Mouse (Mus musculus) stomach, postnatal 0 days (tissue): ENCODE results near the gene Sumf1. TPM values are rescaled to one million over a fixed set of nuclear protein-coding genes. Genes with fewer than 3 reads are reported as not detected.

Experiments used
- ATAC-seq: fragments of 200-750 bp; cut with Nextera tagmentation; 2 replicates; pipeline ENCODE4 v1.8.0; 2017; ENCODE audit not compliant: low FRiP score, low TSS enrichment
- DNase-seq: peaks from one replicate; pipeline ENCODE4 v3.0.0-alpha.2; 2016; ENCODE audit warnings: low spot score
- H3K27ac ChIP-seq: fragments of 300-500 bp; sonication (generic); replicated peaks from 2 replicates; pipeline ENCODE4 v1.5.1; 2014; ENCODE audit warnings: mild to moderate bottlenecking, control low read depth
- H3K27me3 ChIP-seq: fragments of 300-500 bp; sonication (generic); 2 replicates; pipeline ENCODE4 v1.6.1; 2014; ENCODE audit warnings: low read length; ENCODE audit not compliant: control insufficient read depth, insufficient read depth
- H3K36me3 ChIP-seq: fragments of 300-500 bp; sonication (generic); 2 replicates; pipeline ENCODE4 v1.6.1; 2014; ENCODE audit warnings: low read length, mixed read lengths; ENCODE audit not compliant: control insufficient read depth, insufficient read depth
- H3K4me1 ChIP-seq: fragments of 300-500 bp; sonication (generic); replicated peaks from 2 replicates; pipeline ENCODE4 v1.6.1; 2014; ENCODE audit warnings: antibody characterized with exemption; ENCODE audit not compliant: control insufficient read depth, insufficient read depth
- H3K4me2 ChIP-seq: fragments of 300-500 bp; sonication (generic); replicated peaks from 2 replicates; pipeline ENCODE4 v1.6.1; 2014; ENCODE audit warnings: low read depth, mild to moderate bottlenecking, control low read depth, moderate library complexity
- H3K4me3 ChIP-seq: fragments of 300-500 bp; sonication (generic); 2 replicates; pipeline ENCODE4 v1.5.1; 2014; ENCODE audit warnings: low read depth, low read length, control low read depth
- H3K9ac ChIP-seq: fragments of 300-500 bp; sonication (generic); 2 replicates; pipeline ENCODE4 v1.6.1; 2014; ENCODE audit warnings: mild to moderate bottlenecking, low read length, control low read depth, mixed read lengths
- H3K9me3 ChIP-seq: fragments of 300-500 bp; sonication (generic); 2 replicates; pipeline ENCODE4 v1.6.1; 2016; ENCODE audit warnings: low read length; ENCODE audit not compliant: control insufficient read depth
- CTCF ChIP-seq: IDR thresholded peaks from 2 replicates; pipeline ENCODE4 v1.5.1; 2016; ENCODE audit warnings: antibody characterized with exemption, low read depth, mild to moderate bottlenecking, moderate library complexity
- EP300 ChIP-seq: optimal IDR thresholded peaks from 2 replicates; pipeline ENCODE3; 2016; ENCODE audit warnings: antibody characterized with exemption
- WGBS: fragments of 180-500 bp; shearing (Covaris S2); extraction: QIAGEN DNeasy Blood & Tissue Kit; methylation state at CpG from one replicate; pipeline ENCODE4 v1.1.7; 2014; 5-methylcytosine and 5-hydroxymethylcytosine counted together
- polyA plus RNA-seq: library from polyadenylated mRNA; unstranded; fragments of >200 nt; fragmentation: Nextera tagmentation; extraction: Ambion mirVana; gene quantifications from 2 replicates; pipeline ENCODE4 v1.2.1, GENCODE M21; 2015

The Sumf1 gene
- polyA plus RNA-seq, 1 experiment from 2014 or later, result 20.0 TPM

DNA sequence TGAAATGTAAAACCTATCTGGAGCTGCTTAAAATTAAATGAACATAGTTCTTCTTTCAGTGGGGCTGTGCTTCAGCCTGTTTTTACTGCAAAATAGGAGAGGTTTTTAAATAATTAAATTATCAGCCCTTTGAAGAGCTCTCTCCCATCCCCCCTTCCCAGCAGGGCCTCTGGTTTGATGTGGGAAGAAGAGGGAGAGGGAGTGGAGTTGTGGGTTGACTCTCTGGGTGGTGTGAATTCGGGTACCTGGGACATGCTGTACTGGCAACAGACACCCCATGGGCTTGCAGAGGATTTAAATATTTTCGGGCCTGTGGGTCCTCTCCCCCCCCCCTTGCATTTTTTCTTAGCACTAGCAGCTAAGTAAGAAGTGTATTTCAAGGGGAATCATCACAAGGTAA lies 43.2 kb upstream of the Sumf1 start:
- Histone ChIP-seq H3K9me3 (no peaks in the 10 kb centered on the region), H3K27ac (no peak overlapping the region), H3K4me1 (no peaks in the 10 kb centered on the region), H3K4me3 (no peak overlapping the region), H3K27me3 (no peaks in the 10 kb centered on the region), H3K4me2 (no peak overlapping the region), H3K36me3 (no peaks in the 10 kb centered on the region), H3K9ac (no peak overlapping the region)
- TF ChIP-seq EP300 (no peak), CTCF (no peak)
- no peak for DNase-seq
- ATAC-seq, result no peak
- WGBS, result 25% methylated on average over 2 of the region's 2 CpGs

- Histone ChIP-seq H3K9ac (no peak overlapping the region), H3K36me3 (no peaks in the 10 kb centered on the region), H3K4me1 (no peaks in the 10 kb centered on the region), H3K9me3 (no peaks in the 10 kb centered on the region), H3K27me3 (no peaks in the 10 kb centered on the region), H3K4me3 (no peak overlapping the region), H3K27ac (no peak overlapping the region), H3K4me2 (no peak overlapping the region)
- TF ChIP-seq CTCF (no peak), EP300 (no peak)
- DNase-seq (no peak), ATAC-seq (no peak)
- WGBS, result 78% methylated on average over 6 of the region's 6 CpGs
Observed at GRCm38 (mm10) chr6:108228048-108228447, 42.7 kb upstream of the Sumf1 start.

- no peaks in the 10 kb centered on the region for H3K9me3 ChIP-seq
- 89% methylated on average over 6 of the region's 6 CpGs for WGBS
- TF ChIP-seq EP300, result no peak
- no peak for TF ChIP-seq CTCF
- no peak overlapping the region for H3K9ac ChIP-seq
- H3K4me2 ChIP-seq, result no peak overlapping the region
- no peaks in the 10 kb centered on the region for H3K27me3 ChIP-seq
- H3K4me1 ChIP-seq, result no peaks in the 10 kb centered on the region
- H3K36me3 ChIP-seq, result no peaks in the 10 kb centered on the region
- H3K27ac ChIP-seq, result no peak overlapping the region
- ATAC-seq, result no peak
- no peak for DNase-seq
- no peak overlapping the region for H3K4me3 ChIP-seq
Observed at GRCm38 (mm10) chr6:108227461-108227860, 42.1 kb upstream of the Sumf1 start.

DNA sequence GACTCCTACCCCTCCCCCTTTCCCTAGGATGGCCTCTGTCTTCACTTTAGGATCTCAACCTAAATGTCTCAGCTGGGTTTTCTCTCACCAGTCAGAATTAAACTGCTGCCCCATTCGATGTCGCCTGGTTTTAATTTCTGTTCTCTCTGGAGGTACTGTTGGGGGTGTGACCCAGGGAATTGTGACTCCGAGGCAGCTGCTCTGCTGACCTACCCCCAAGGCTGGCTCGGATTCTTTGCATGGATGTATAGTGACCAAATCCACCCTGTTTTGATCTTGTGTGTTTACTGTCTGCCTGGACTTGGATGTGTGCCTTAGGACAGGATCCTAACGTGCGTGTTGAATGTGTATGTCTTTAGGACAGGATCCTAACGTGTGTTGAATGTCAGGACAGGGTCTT lies 40.8 kb upstream of the Sumf1 start:
- Histone ChIP-seq H3K27me3 (no peaks in the 10 kb centered on the region), H3K9ac (no peak overlapping the region), H3K36me3 (no peaks in the 10 kb centered on the region), H3K9me3 (no peaks in the 10 kb centered on the region), H3K4me3 (no peak overlapping the region), H3K27ac (no peak overlapping the region), H3K4me2 (no peak overlapping the region), H3K4me1 (no peaks in the 10 kb centered on the region)
- TF ChIP-seq EP300 (no peak), CTCF (no peak)
- DNase-seq, result no peak
- no peak for ATAC-seq
- WGBS, result 62% methylated on average over 7 of the region's 7 CpGs

DNA sequence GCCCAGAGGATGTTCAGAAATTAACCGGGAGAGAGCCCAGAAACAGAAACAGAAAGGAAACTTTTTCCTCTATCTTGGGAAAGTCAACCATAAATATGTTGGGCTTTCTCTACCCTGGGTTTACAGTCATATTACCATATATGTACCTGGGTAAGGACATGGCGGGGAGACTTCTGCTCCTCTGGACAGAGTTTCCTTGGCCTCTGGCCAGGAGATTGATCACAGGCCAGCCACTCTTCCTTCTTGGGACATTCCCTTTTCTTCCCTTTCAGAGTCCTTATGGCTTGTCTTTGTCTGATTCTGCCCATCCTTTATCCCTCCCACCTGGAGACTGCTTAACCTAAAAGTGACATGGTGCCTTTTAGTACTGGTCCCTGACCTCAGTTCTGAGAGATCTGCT lies 39.6 kb upstream of the Sumf1 start:
- no peak overlapping the region for H3K27ac ChIP-seq
- no peak overlapping the region for H3K4me2 ChIP-seq
- ATAC-seq (no peak), DNase-seq (no peak)
- H3K4me3 ChIP-seq, result no peak overlapping the region
- no peaks in the 10 kb centered on the region for H3K27me3 ChIP-seq
- 74% methylated on average over 2 of the region's 2 CpGs for WGBS
- no peaks in the 10 kb centered on the region for H3K9me3 ChIP-seq
- TF ChIP-seq EP300 (no peak), CTCF (no peak)
- H3K4me1 ChIP-seq, result no peaks in the 10 kb centered on the region
- H3K9ac ChIP-seq, result no peak overlapping the region
- no peaks in the 10 kb centered on the region for H3K36me3 ChIP-seq

GRCm38 (mm10) chr6:108224361-108224760 lies 39.0 kb upstream of the Sumf1 start:
- WGBS, result 91% methylated on average over 4 of the region's 4 CpGs
- Histone ChIP-seq H3K4me1 (no peaks in the 10 kb centered on the region), H3K27ac (no peak overlapping the region), H3K27me3 (no peaks in the 10 kb centered on the region), H3K4me2 (no peak overlapping the region), H3K9me3 (no peaks in the 10 kb centered on the region), H3K36me3 (no peaks in the 10 kb centered on the region), H3K9ac (no peak overlapping the region), H3K4me3 (no peak overlapping the region)
- DNase-seq (no peak), ATAC-seq (no peak)
- no peak for TF ChIP-seq CTCF
